10 mouse cellular contexts compared by ENCODE assay signal in genomic region chr4:145240723-145241231, GRCm38 (mm10). TPM values are rescaled to one million over a fixed set of nuclear protein-coding genes. Genes with fewer than 3 reads are reported as not detected.
DNase-seq lines count a peak whose midpoint lies in the region; ATAC-seq and TF ChIP-seq lines count a peak whose summit lies in the region.
"Had no signal": no experiment of that assay in that cellular context is flagged by ENCODE, and none has a peak within 500 bp of the region (broad histone marks: within the 10 kb centered on the region; RNA-seq: fewer than 3 reads in every experiment).

No protein-coding gene starts in this region.

- peak; percentile 74 for DNase-seq in heart, adult 8-10 months (ENCODE audit: low spot score)
- peak; percentile 57 for DNase-seq in heart, postnatal 25 days (ENCODE audit: low spot score)
- DNase-seq in lung, embryonic 14.5 days = peak; percentile 28
- DNase-seq in splenic B cell, adult 2 months (ENCODE audit: low read depth, low spot score) = peak; percentile 93
- DNase-seq in right cerebral cortex, postnatal 14 days = no peak
- no peak for DNase-seq in forebrain, embryonic 14.5 days (ENCODE audit: low spot score)
- no peak for DNase-seq in embryo, embryonic 9.5 days (ENCODE audit: extremely low spot score)

- no peaks in the 10 kb centered on the region for H3K36me3 ChIP-seq in heart, embryonic 11.5 days (ENCODE audit: control insufficient read depth, insufficient read depth, low read length)
- no peaks in the 10 kb centered on the region for H3K36me3 ChIP-seq in lung, embryonic 14.5 days (ENCODE audit: insufficient read depth)
- H3K36me3 ChIP-seq in splenic B cell, adult 2 months (ENCODE audit: control insufficient read depth, insufficient read depth, low read length, poor library complexity, severe bottlenecking) = no peaks in the 10 kb centered on the region
- H3K36me3 ChIP-seq in forebrain, embryonic 14.5 days (ENCODE audit: control insufficient read depth, insufficient read depth, low read length) = no peaks in the 10 kb centered on the region
- H3K36me3 ChIP-seq: embryonic facial prominence, embryonic 13.5 days had no signal

- 0 out of 2 replicates have a peak, but pooled peaks cover 2% of the 10 kb centered on the region for H3K4me1 ChIP-seq in heart, embryonic 11.5 days (ENCODE audit: control insufficient read depth, insufficient read depth, low read length)
- peaks cover 10% of the 10 kb centered on the region for H3K4me1 ChIP-seq in lung, embryonic 14.5 days (ENCODE audit: insufficient read depth)
- H3K4me1 ChIP-seq in forebrain, embryonic 14.5 days (ENCODE audit: control insufficient read depth, insufficient read depth, low read length) = no peaks in the 10 kb centered on the region
- H3K4me1 ChIP-seq: embryonic facial prominence, embryonic 13.5 days had no signal

- no peak overlapping the region for H3K4me2 ChIP-seq in heart, embryonic 11.5 days
- H3K4me2 ChIP-seq in lung, embryonic 14.5 days = no peak overlapping the region
- no peak overlapping the region for H3K4me2 ChIP-seq in forebrain, embryonic 14.5 days (ENCODE audit: low read length)
- H3K4me2 ChIP-seq: embryonic facial prominence, embryonic 13.5 days had no signal

- no peak for TF ChIP-seq CTCF in lung, embryonic 14.5 days (IDR thresholded peaks at IDR 0.05; ENCODE audit: low read depth)

- intact Hi-C loops in heart, postnatal 25 days (cut with DNase I) = no loop called here

- no peak overlapping the region for H3K4me3 ChIP-seq in heart, embryonic 11.5 days (ENCODE audit: low read depth, low read length)
- H3K4me3 ChIP-seq in lung, embryonic 14.5 days (ENCODE audit: low read depth, low read length) = no peak overlapping the region
- no peak overlapping the region for H3K4me3 ChIP-seq in forebrain, embryonic 14.5 days (ENCODE audit: low read depth, low read length)
- H3K4me3 ChIP-seq: embryonic facial prominence, embryonic 13.5 days had no signal

- H3K27ac ChIP-seq in heart, embryonic 11.5 days (ENCODE audit: low read depth, low read length) = no peak overlapping the region
- H3K27ac ChIP-seq in lung, embryonic 14.5 days (ENCODE audit: low read depth) = no peak overlapping the region
- H3K27ac ChIP-seq in forebrain, embryonic 14.5 days (ENCODE audit: low read depth, low read length) = no peak overlapping the region
- H3K27ac ChIP-seq: embryonic facial prominence, embryonic 13.5 days had no signal

- no peak for ATAC-seq in heart, embryonic 11.5 days (replicated peaks; ENCODE audit: insufficient number of reproducible peaks, low FRiP score, low TSS enrichment)
- ATAC-seq in lung, embryonic 14.5 days (ENCODE audit: insufficient read depth) = no peak
- no peak for ATAC-seq in forebrain, embryonic 14.5 days
- ATAC-seq: intestine, postnatal 0 days had no signal

- H3K9me3 ChIP-seq in heart, embryonic 11.5 days (replicated peaks; ENCODE audit: control insufficient read depth, low read length) = no peaks in the 10 kb centered on the region
- H3K9me3 ChIP-seq in lung, embryonic 14.5 days (ENCODE audit: low read depth, low read length) = no peaks in the 10 kb centered on the region
- H3K9me3 ChIP-seq in forebrain, embryonic 14.5 days (replicated peaks; ENCODE audit: control insufficient read depth, low read length) = no peaks in the 10 kb centered on the region
- H3K9me3 ChIP-seq: embryonic facial prominence, embryonic 13.5 days had no signal

- H3K27me3 ChIP-seq in heart, embryonic 11.5 days (ENCODE audit: control insufficient read depth, insufficient read depth, low read length) = peaks cover 18% of the 10 kb centered on the region
- H3K27me3 ChIP-seq in lung, embryonic 14.5 days (ENCODE audit: insufficient read depth, low read length) = peaks cover 9% of the 10 kb centered on the region; the same call in 1 of the 2 replicates
- H3K27me3 ChIP-seq in splenic B cell, adult 2 months (ENCODE audit: control insufficient read depth, insufficient read depth, low read length, poor library complexity, severe bottlenecking) = no peaks in the 10 kb centered on the region
- no peaks in the 10 kb centered on the region for H3K27me3 ChIP-seq in forebrain, embryonic 14.5 days (replicated peaks; ENCODE audit: control insufficient read depth, insufficient read depth, low read length)

- no peak overlapping the region for H3K9ac ChIP-seq in heart, embryonic 11.5 days (ENCODE audit: low read depth, low read length)
- H3K9ac ChIP-seq in lung, embryonic 14.5 days = no peak overlapping the region
- no peak overlapping the region for H3K9ac ChIP-seq in forebrain, embryonic 14.5 days (ENCODE audit: low read length)
- H3K9ac ChIP-seq: embryonic facial prominence, embryonic 13.5 days had no signal

- 69% methylated on average over 4 of the region's 4 CpGs for WGBS in heart, embryonic 11.5 days (ENCODE audit: insufficient replicate concordance)
- 72% methylated on average over 4 of the region's 4 CpGs for WGBS in lung, embryonic 14.5 days
- WGBS in forebrain, embryonic 14.5 days = 83% methylated on average over 4 of the region's 4 CpGs

RNA-seq across cellular contexts. Expression of gene Tnfrsf1b, which starts 5.9 kb away (rescaled TPM):
- total RNA-seq in heart, adult 8-10 months (2022) = 1 to 10 TPM; 4.6 to 7.7 (median 5.3) TPM
- polyA plus RNA-seq in heart, embryonic 11.5 days (2014; fragmentation: Nextera tagmentation; extraction: Ambion mirVana) = 2.3 and 3.8 TPM in 2 replicates
- 1 to 10 TPM; 5.3 to 5.5 TPM for total RNA-seq in heart, postnatal 25 days (2021)
- polyA plus RNA-seq in lung, embryonic 14.5 days (2014; fragmentation: Nextera tagmentation; extraction: Ambion mirVana) = 3.3 and 3.4 TPM in 2 replicates
- polyA plus RNA-seq in forebrain, embryonic 14.5 days (2014; fragmentation: Nextera tagmentation; extraction: Ambion mirVana) = 1.9 and 2.6 TPM in 2 replicates

RNA-seq across cellular contexts. Expression of gene Vps13d, which starts 46.0 kb away (rescaled TPM):
- total RNA-seq in heart, adult 8-10 months (2022) = 10 to 100 TPM; 76.7 to 88.3 (median 79.4) TPM
- 10.5 and 12.0 TPM in 2 replicates for polyA plus RNA-seq in heart, embryonic 11.5 days (2014; fragmentation: Nextera tagmentation; extraction: Ambion mirVana)
- 10 to 100 TPM; 61.5 to 64.3 TPM for total RNA-seq in heart, postnatal 25 days (2021)
- 8.5 and 9.1 TPM in 2 replicates for polyA plus RNA-seq in lung, embryonic 14.5 days (2014; fragmentation: Nextera tagmentation; extraction: Ambion mirVana)
- 9.0 and 11.6 TPM in 2 replicates for polyA plus RNA-seq in forebrain, embryonic 14.5 days (2014; fragmentation: Nextera tagmentation; extraction: Ambion mirVana)

Comparison
In these comparisons a context has a peak if more than half of its experiments do, and no peak if none do; other contexts are left out.
1. DNase-seq: peak in heart, adult 8-10 months (single experiment), heart, postnatal 25 days (single experiment), lung, embryonic 14.5 days (single experiment) and splenic B cell, adult 2 months (single experiment); none in right cerebral cortex, postnatal 14 days (single experiment), forebrain, embryonic 14.5 days (single experiment) and embryo, embryonic 9.5 days (single experiment).